Mouse (Mus musculus) forebrain, embryonic 16.5 days (tissue): Measurements from ENCODE around the gene Dmrt3. TPM values are rescaled to one million over a fixed set of nuclear protein-coding genes. Genes with fewer than 3 reads are reported as not detected.

Source experiments
- ATAC-seq: fragments of 200-750 bp; cut with Nextera tagmentation; 2 replicates; pipeline ENCODE4 v1.8.0; 2017; ENCODE audit warnings: mild to moderate bottlenecking, moderate library complexity
- H3K27ac ChIP-seq: fragments of 300-500 bp; sonication (generic); 2 replicates; pipeline ENCODE4 v1.5.1; 2014; ENCODE audit warnings: low read length, control low read depth
- H3K27me3 ChIP-seq: fragments of 300-500 bp; sonication (generic); replicated peaks from 2 replicates; pipeline ENCODE4 v1.6.1; 2014; ENCODE audit warnings: low read length; ENCODE audit not compliant: control insufficient read depth, insufficient read depth
- H3K36me3 ChIP-seq: fragments of 300-500 bp; sonication (generic); 2 replicates; pipeline ENCODE4 v1.6.1; 2014; ENCODE audit not compliant: control insufficient read depth, insufficient read depth
- H3K4me1 ChIP-seq: fragments of 300-500 bp; sonication (generic); replicated peaks from 2 replicates; pipeline ENCODE4 v1.6.1; 2014; ENCODE audit warnings: low read length; ENCODE audit not compliant: control insufficient read depth, insufficient read depth
- H3K4me2 ChIP-seq: fragments of 300-500 bp; sonication (generic); 2 replicates; pipeline ENCODE4 v1.6.1; 2014; ENCODE audit warnings: mild to moderate bottlenecking, low read length, control low read depth
- H3K4me3 ChIP-seq: fragments of 300-500 bp; sonication (generic); replicated peaks from 2 replicates; pipeline ENCODE4 v1.5.1; 2014; ENCODE audit warnings: mild to moderate bottlenecking, low read length, control low read depth
- H3K9ac ChIP-seq: fragments of 300-500 bp; sonication (generic); replicated peaks from 2 replicates; pipeline ENCODE4 v1.6.1; 2014; ENCODE audit warnings: low read depth, low read length, control low read depth
- H3K9me3 ChIP-seq: fragments of 300-500 bp; sonication (generic); 2 replicates; pipeline ENCODE4 v1.6.1; 2016; ENCODE audit warnings: low read length; ENCODE audit not compliant: control insufficient read depth
- WGBS: fragments of 180-500 bp; shearing (Covaris S2); extraction: QIAGEN DNeasy Blood & Tissue Kit; methylation state at CpG from one replicate; pipeline ENCODE4 v1.1.7; 2014; 5-methylcytosine and 5-hydroxymethylcytosine counted together
- polyA plus RNA-seq: library from polyadenylated mRNA; unstranded; fragments of >200 nt; fragmentation: Nextera tagmentation; extraction: Ambion mirVana; gene quantifications from 2 replicates; pipeline ENCODE4 v1.2.1, GENCODE M21; 2015

Gene Dmrt3
- polyA plus RNA-seq, 1 experiment from 2014 or later = 1.7 TPM

DNA sequence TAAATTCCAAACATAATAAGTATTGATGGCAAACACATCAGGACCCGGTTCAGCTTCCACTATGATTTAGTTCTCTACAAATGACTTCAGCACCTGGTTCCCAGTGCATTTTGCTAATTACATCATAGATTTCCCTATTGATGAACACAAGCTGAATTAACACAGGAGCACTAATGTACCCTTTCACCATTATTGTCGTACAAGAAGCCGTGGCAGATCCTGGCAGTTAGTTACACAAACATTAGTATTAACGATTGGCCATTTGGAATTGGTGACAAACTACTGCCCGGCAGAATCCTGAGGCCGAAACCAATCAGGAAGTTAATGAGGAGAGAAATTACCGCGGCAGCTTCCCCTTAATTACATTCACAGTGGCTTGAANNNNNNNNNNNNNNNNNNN, 8.1 kb upstream of the Dmrt3 start:
- WGBS = 6% methylated on average over 8 of the region's 8 CpGs

GRCm38 (mm10) chr19:25607461-25608205, 2.5 kb upstream of the Dmrt3 start:
- no peak overlapping the region for H3K27ac ChIP-seq

More for the DNA sequence above, 8.1 kb upstream of the Dmrt3 start:
- no peak overlapping the region for H3K4me2 ChIP-seq
- peaks cover 8% of the 10 kb centered on the region for H3K4me1 ChIP-seq
- no peaks in the 10 kb centered on the region for H3K36me3 ChIP-seq
- H3K4me3 ChIP-seq = no peak overlapping the region
- H3K27me3 ChIP-seq = peaks cover 56% of the 10 kb centered on the region
- H3K9me3 ChIP-seq = no peaks in the 10 kb centered on the region
- no peak overlapping the region for H3K27ac ChIP-seq
- ATAC-seq = no peak
- H3K9ac ChIP-seq = no peak overlapping the region

GRCm38 (mm10) chr19:25608206-25608580, 1.9 kb upstream of the Dmrt3 start:
- Histone ChIP-seq H3K4me1 (peaks cover 27% of the 10 kb centered on the region), H3K4me2 (no peak overlapping the region), H3K36me3 (no peaks in the 10 kb centered on the region), H3K27ac (no peak overlapping the region), H3K9me3 (no peaks in the 10 kb centered on the region), H3K9ac (no peak overlapping the region), H3K4me3 (no peak overlapping the region), H3K27me3 (peaks cover 44% of the 10 kb centered on the region)
- ATAC-seq = no peak
- 2% methylated on average over 7 of the region's 7 CpGs for WGBS

More at GRCm38 (mm10) chr19:25607461-25608205, 2.5 kb upstream of the Dmrt3 start:
- H3K4me1 ChIP-seq = peaks cover 27% of the 10 kb centered on the region
- H3K9me3 ChIP-seq = no peaks in the 10 kb centered on the region
- WGBS = under 1% methylated on average over 21 of the region's 21 CpGs
- no peak for ATAC-seq
- H3K4me2 ChIP-seq = peak overlapping the region; percentile 26; the same call in 1 of the 2 replicates
- H3K36me3 ChIP-seq = no peaks in the 10 kb centered on the region
- H3K9ac ChIP-seq = no peak overlapping the region
- peaks cover 41% of the 10 kb centered on the region for H3K27me3 ChIP-seq
- no peak overlapping the region for H3K4me3 ChIP-seq

DNA sequence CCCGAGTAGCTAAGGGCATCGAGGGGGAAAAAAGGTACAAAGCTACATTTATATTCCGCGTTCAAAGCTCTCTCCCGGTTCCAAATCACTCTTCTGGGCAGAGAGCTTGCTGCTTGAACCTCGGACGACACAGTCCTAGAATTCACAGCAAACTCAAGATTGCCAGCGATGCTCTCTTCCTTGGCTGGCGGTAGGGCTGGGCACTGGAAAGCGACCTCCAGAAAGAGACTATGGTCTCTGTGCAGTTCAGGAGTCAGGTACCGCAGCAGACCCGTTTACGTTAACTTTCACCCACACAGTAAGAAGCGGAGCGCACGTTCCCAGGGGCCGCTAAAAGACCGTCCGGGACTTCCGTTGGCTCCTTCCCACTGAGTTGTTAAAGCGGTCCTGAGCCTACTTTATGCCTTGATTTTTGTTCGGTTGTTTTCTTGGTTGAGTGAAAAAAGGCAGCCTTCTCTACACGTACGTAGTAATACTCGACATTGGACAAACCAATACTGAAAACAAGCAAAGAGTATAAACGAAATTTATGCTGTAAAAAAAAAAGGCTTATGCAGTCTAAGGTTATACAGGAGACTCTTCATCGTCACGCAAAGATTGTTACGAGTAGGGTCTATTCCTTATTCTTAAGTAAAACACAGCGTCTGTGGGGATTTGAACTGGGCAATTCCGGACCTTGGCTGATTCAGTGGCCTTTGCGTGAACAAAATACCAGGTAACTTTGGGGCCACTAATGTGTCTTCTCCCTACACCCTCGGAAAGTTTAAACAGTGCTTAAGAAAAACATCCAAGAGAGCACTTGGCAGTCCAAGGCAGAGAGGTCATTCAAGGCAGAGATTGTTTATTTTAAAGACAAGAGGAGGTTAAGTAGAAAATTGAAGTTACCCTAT, 895 bp upstream of the Dmrt3 start:
- no peaks in the 10 kb centered on the region for H3K9me3 ChIP-seq
- 3% methylated on average over 33 of the region's 33 CpGs for WGBS
- 0 out of 2 replicates have a peak overlapping the region, but pooled peaks have one; percentile 5 for H3K4me2 ChIP-seq

GRCm38 (mm10) chr19:25610411-25611111, 460 bp downstream of the Dmrt3 start:
- H3K4me3 ChIP-seq = peak overlapping the region; percentile 51
- peaks cover 25% of the 10 kb centered on the region for H3K4me1 ChIP-seq
- peak; percentile 62 for ATAC-seq
- H3K4me2 ChIP-seq = peak overlapping the region; percentile 67
- H3K36me3 ChIP-seq = no peaks in the 10 kb centered on the region
- peak overlapping the region; percentile 28; the same call in 1 of the 2 replicates for H3K27ac ChIP-seq
- under 1% methylated on average over 65 of the region's 71 CpGs for WGBS
- no peaks in the 10 kb centered on the region for H3K9me3 ChIP-seq
- peaks cover 38% of the 10 kb centered on the region for H3K27me3 ChIP-seq
- peak overlapping the region; percentile 61 for H3K9ac ChIP-seq

More for the DNA sequence above, 895 bp upstream of the Dmrt3 start:
- Histone ChIP-seq H3K36me3 (no peaks in the 10 kb centered on the region), H3K27ac (no peak overlapping the region), H3K4me1 (peaks cover 27% of the 10 kb centered on the region), H3K27me3 (peaks cover 43% of the 10 kb centered on the region), H3K4me3 (no peak overlapping the region), H3K9ac (no peak overlapping the region)
- no peak for ATAC-seq

DNA sequence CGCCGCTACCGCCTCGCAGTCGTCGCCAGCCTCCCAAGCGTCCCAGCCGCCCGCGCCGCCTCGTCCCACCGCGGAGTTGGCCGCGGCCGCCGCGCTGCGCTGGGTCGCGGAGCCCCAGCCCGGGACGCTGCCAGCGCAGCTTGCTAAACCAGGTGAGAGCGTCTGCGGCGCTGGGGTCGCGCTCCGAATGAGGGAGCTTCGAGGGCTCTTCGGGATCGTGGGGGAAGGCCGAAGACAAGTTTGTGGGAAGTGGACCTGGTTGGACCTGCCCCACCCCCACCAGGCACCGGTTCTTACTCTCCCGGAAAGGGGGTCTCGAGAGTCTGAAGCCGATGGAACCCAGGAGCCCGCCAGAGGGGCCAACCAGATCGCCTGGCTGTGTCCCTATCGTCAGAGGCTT, 1.0 kb downstream of the Dmrt3 start:
- H3K36me3 ChIP-seq = no peaks in the 10 kb centered on the region
- H3K27ac ChIP-seq = peak overlapping the region; percentile 3; the same call in 1 of the 2 replicates
- ATAC-seq = peak; percentile 24
- H3K4me2 ChIP-seq = peak overlapping the region; percentile 67
- no peaks in the 10 kb centered on the region for H3K9me3 ChIP-seq
- peak overlapping the region; percentile 51 for H3K4me3 ChIP-seq
- peak overlapping the region; percentile 61 for H3K9ac ChIP-seq
- peaks cover 20% of the 10 kb centered on the region for H3K4me1 ChIP-seq
- peaks cover 33% of the 10 kb centered on the region for H3K27me3 ChIP-seq
- 0% methylated on average over 42 of the region's 42 CpGs for WGBS

GRCm38 (mm10) chr19:25611876-25612805, 2.0 kb downstream of the Dmrt3 start:
- Histone ChIP-seq H3K27ac (no peak overlapping the region), H3K4me2 (peak overlapping the region; percentile 24), H3K9me3 (no peaks in the 10 kb centered on the region), H3K4me1 (peaks cover 20% of the 10 kb centered on the region), H3K27me3 (peaks cover 29% of the 10 kb centered on the region), H3K9ac (no peak overlapping the region), H3K4me3 (peak overlapping the region; percentile 17), H3K36me3 (no peaks in the 10 kb centered on the region)
- ATAC-seq = no peak
- 7% methylated on average over 16 of the region's 16 CpGs for WGBS

DNA sequence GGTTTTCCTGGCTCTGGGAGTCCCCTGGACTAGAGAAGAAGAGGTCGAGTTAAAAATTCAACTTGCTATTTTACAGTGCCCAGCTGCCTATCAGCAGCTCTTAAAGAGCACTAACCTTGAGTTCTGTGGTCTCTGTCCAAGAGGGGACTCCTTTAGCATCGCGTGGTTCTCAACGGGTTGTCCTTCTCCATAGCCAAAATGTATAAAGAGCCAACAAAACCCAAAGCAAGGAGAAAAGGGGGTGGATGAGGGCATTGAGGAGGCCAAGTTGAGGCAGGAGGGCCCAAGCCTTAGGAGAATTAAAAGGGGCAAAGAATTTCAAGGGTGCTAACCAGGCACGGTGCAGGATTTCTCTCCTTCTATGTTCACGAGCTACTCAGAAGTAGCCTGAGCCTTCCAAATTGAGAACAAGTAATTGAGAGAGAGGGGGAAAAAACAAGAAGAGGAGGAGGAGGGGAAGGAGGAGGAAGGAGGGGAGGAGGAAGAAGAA, 2.8 kb downstream of the Dmrt3 start:
- Histone ChIP-seq H3K27ac (no peak overlapping the region), H3K27me3 (peaks cover 26% of the 10 kb centered on the region), H3K4me1 (peaks cover 14% of the 10 kb centered on the region), H3K9ac (no peak overlapping the region), H3K9me3 (no peaks in the 10 kb centered on the region), H3K4me3 (no peak overlapping the region), H3K36me3 (no peaks in the 10 kb centered on the region), H3K4me2 (no peak overlapping the region; the same call in 1 of the 2 replicates)
- no peak for ATAC-seq
- WGBS = 6% methylated on average over 6 of the region's 6 CpGs
